Mouse (Mus musculus) forebrain, embryonic 15.5 days (tissue): ENCODE data around the gene Higd1b. TPM values are rescaled to one million over a fixed set of nuclear protein-coding genes. Genes with fewer than 3 reads are reported as not detected.

ENCODE experiments used
- ATAC-seq: fragments of 200-750 bp; cut with Nextera tagmentation; replicated peaks from 2 replicates; pipeline ENCODE4 v1.8.0; 2017; ENCODE audit warnings: mild to moderate bottlenecking, moderate TSS enrichment, moderate library complexity
- H3K27ac ChIP-seq: fragments of 300-500 bp; sonication (generic); replicated peaks from 2 replicates; pipeline ENCODE4 v1.5.1; 2015; ENCODE audit warnings: mild to moderate bottlenecking, inconsistent platforms
- H3K27me3 ChIP-seq: fragments of 300-500 bp; sonication (generic); 2 replicates; pipeline ENCODE4 v1.6.1; 2015; ENCODE audit warnings: inconsistent platforms
- H3K36me3 ChIP-seq: fragments of 300-500 bp; sonication (generic); 2 replicates; pipeline ENCODE4 v1.6.1; 2015; ENCODE audit warnings: mild to moderate bottlenecking, inconsistent platforms
- H3K4me1 ChIP-seq: fragments of 300-500 bp; sonication (generic); 2 replicates; pipeline ENCODE4 v1.6.1; 2015; ENCODE audit warnings: inconsistent platforms
- H3K4me2 ChIP-seq: fragments of 300-500 bp; sonication (generic); replicated peaks from 2 replicates; pipeline ENCODE4 v1.6.1; 2015; ENCODE audit warnings: mild to moderate bottlenecking, inconsistent platforms
- H3K4me3 ChIP-seq: fragments of 300-500 bp; sonication (generic); 2 replicates; pipeline ENCODE4 v1.5.1; 2015; ENCODE audit warnings: mild to moderate bottlenecking, inconsistent platforms
- H3K9ac ChIP-seq: fragments of 300-500 bp; sonication (generic); replicated peaks from 2 replicates; pipeline ENCODE4 v1.6.1; 2015; ENCODE audit warnings: mild to moderate bottlenecking, inconsistent platforms
- H3K9me3 ChIP-seq: fragments of 300-500 bp; sonication (generic); 2 replicates; pipeline ENCODE4 v1.6.1; 2016; ENCODE audit warnings: inconsistent platforms
- WGBS: fragments of 180-500 bp; shearing (Covaris S2); methylation state at CpG from one replicate; pipeline ENCODE4 v1.1.7; 2015; ENCODE audit warnings: mixed read lengths; 5-methylcytosine and 5-hydroxymethylcytosine counted together
- polyA plus RNA-seq: library from polyadenylated mRNA; unstranded; fragments of >200 nt; fragmentation: Nextera tagmentation; extraction: Ambion mirVana; gene quantifications from 2 replicates; pipeline ENCODE4 v1.2.1, GENCODE M21; 2015

Higd1b gene
- polyA plus RNA-seq, 1 experiment from 2014 or later, result 13.0 TPM

- H3K9ac ChIP-seq, result no peak overlapping the region
- H3K36me3 ChIP-seq, result peaks cover 98% of the 10 kb centered on the region
- no peak overlapping the region for H3K4me3 ChIP-seq
- no peaks in the 10 kb centered on the region for H3K9me3 ChIP-seq
- H3K27ac ChIP-seq, result no peak overlapping the region
- no peak overlapping the region for H3K4me2 ChIP-seq
- no peaks in the 10 kb centered on the region for H3K4me1 ChIP-seq
- H3K27me3 ChIP-seq, result no peaks in the 10 kb centered on the region
- 94% methylated on average over 10 of the region's 10 CpGs for WGBS
- no peak for ATAC-seq
Observed at GRCm38 (mm10) chr11:102845926-102846325, 10.3 kb downstream of the Higd1b start.

- WGBS, result 76% methylated on average over 5 of the region's 5 CpGs
Observed at GRCm38 (mm10) chr11:102851883-102852282, 16.2 kb downstream of the Higd1b start.

GRCm38 (mm10) chr11:102853760-102854159 lies 18.1 kb downstream of the Higd1b start:
- Histone ChIP-seq H3K36me3 (peaks cover 86% of the 10 kb centered on the region), H3K4me1 (no peaks in the 10 kb centered on the region)

More at GRCm38 (mm10) chr11:102851883-102852282, 16.2 kb downstream of the Higd1b start:
- Histone ChIP-seq H3K27ac (no peak overlapping the region), H3K36me3 (peaks cover 87% of the 10 kb centered on the region), H3K4me2 (no peak overlapping the region), H3K4me3 (no peak overlapping the region), H3K9me3 (no peaks in the 10 kb centered on the region), H3K27me3 (no peaks in the 10 kb centered on the region), H3K9ac (no peak overlapping the region), H3K4me1 (no peaks in the 10 kb centered on the region)
- no peak for ATAC-seq

GRCm38 (mm10) chr11:102855941-102856340 lies 20.3 kb downstream of the Higd1b start:
- 88% methylated on average over 6 of the region's 6 CpGs for WGBS
- H3K36me3 ChIP-seq, result peaks cover 79% of the 10 kb centered on the region

More at GRCm38 (mm10) chr11:102853760-102854159, 18.1 kb downstream of the Higd1b start:
- Histone ChIP-seq H3K4me3 (no peak overlapping the region), H3K4me2 (no peak overlapping the region), H3K9ac (no peak overlapping the region), H3K9me3 (no peaks in the 10 kb centered on the region), H3K27ac (no peak overlapping the region), H3K27me3 (no peaks in the 10 kb centered on the region)
- ATAC-seq, result no peak

GRCm38 (mm10) chr11:102858951-102859350 lies 23.3 kb downstream of the Higd1b start:
- H3K27me3 ChIP-seq, result no peaks in the 10 kb centered on the region
- no peak for ATAC-seq
- no peak overlapping the region for H3K4me2 ChIP-seq
- no peaks in the 10 kb centered on the region for H3K4me1 ChIP-seq
- no peak overlapping the region for H3K9ac ChIP-seq
- H3K4me3 ChIP-seq, result no peak overlapping the region
- peaks cover 72% of the 10 kb centered on the region for H3K36me3 ChIP-seq
- H3K9me3 ChIP-seq, result no peaks in the 10 kb centered on the region
- WGBS, result 84% methylated on average over 11 of the region's 11 CpGs
- no peak overlapping the region for H3K27ac ChIP-seq

More at GRCm38 (mm10) chr11:102855941-102856340, 20.3 kb downstream of the Higd1b start:
- Histone ChIP-seq H3K4me2 (no peak overlapping the region), H3K27ac (no peak overlapping the region), H3K4me1 (no peaks in the 10 kb centered on the region), H3K27me3 (no peaks in the 10 kb centered on the region), H3K9me3 (no peaks in the 10 kb centered on the region), H3K4me3 (no peak overlapping the region), H3K9ac (no peak overlapping the region)
- ATAC-seq, result no peak

- Histone ChIP-seq H3K27me3 (no peaks in the 10 kb centered on the region), H3K4me2 (no peak overlapping the region), H3K27ac (no peak overlapping the region), H3K4me1 (no peaks in the 10 kb centered on the region), H3K36me3 (peaks cover 69% of the 10 kb centered on the region), H3K9ac (no peak overlapping the region), H3K4me3 (no peak overlapping the region), H3K9me3 (no peaks in the 10 kb centered on the region)
- ATAC-seq, result no peak
- WGBS, result 68% methylated on average over 8 of the region's 8 CpGs
Observed at GRCm38 (mm10) chr11:102859933-102860332, 24.3 kb downstream of the Higd1b start.

- Histone ChIP-seq H3K27ac (no peak overlapping the region), H3K4me2 (no peak overlapping the region), H3K4me1 (no peaks in the 10 kb centered on the region), H3K36me3 (peaks cover 70% of the 10 kb centered on the region), H3K27me3 (no peaks in the 10 kb centered on the region), H3K9ac (no peak overlapping the region), H3K9me3 (no peaks in the 10 kb centered on the region), H3K4me3 (no peak overlapping the region)
- no peak for ATAC-seq
- WGBS, result 35% methylated on average over 4 of the region's 4 CpGs
Observed at GRCm38 (mm10) chr11:102864272-102864671, 28.6 kb downstream of the Higd1b start.

GRCm38 (mm10) chr11:102874801-102875334 lies 39.2 kb downstream of the Higd1b start:
- Histone ChIP-seq H3K27ac (no peak overlapping the region), H3K36me3 (peaks cover 55% of the 10 kb centered on the region), H3K9ac (no peak overlapping the region), H3K27me3 (no peaks in the 10 kb centered on the region), H3K4me2 (no peak overlapping the region), H3K9me3 (no peaks in the 10 kb centered on the region), H3K4me1 (peaks cover 14% of the 10 kb centered on the region), H3K4me3 (no peak overlapping the region)
- WGBS, result 71% methylated on average over 7 of the region's 7 CpGs
- no peak for ATAC-seq

- Histone ChIP-seq H3K27ac (no peak overlapping the region), H3K4me2 (peak overlapping the region; percentile 66), H3K36me3 (peaks cover 31% of the 10 kb centered on the region), H3K9me3 (no peaks in the 10 kb centered on the region), H3K4me3 (0 out of 2 replicates have a peak overlapping the region, but pooled peaks have one; percentile 60), H3K9ac (no peak overlapping the region), H3K4me1 (peaks cover 24% of the 10 kb centered on the region), H3K27me3 (no peaks in the 10 kb centered on the region)
- WGBS, result 51% methylated on average over 2 of the region's 2 CpGs
- no peak for ATAC-seq
Observed at GRCm38 (mm10) chr11:102879558-102879957, 43.9 kb downstream of the Higd1b start.

- Histone ChIP-seq H3K4me1 (peaks cover 24% of the 10 kb centered on the region), H3K27ac (peak within 1 kb of the TSS; percentile 88), H3K9ac (peak within 1 kb of the TSS; percentile 59), H3K4me2 (peak within 1 kb of the TSS; percentile 66), H3K36me3 (peaks cover 20% of the 10 kb centered on the region), H3K27me3 (no peaks in the 10 kb centered on the region), H3K9me3 (no peaks in the 10 kb centered on the region), H3K4me3 (peak within 1 kb of the TSS; percentile 60)
- under 1% methylated on average over 62 of the region's 62 CpGs for WGBS
- ATAC-seq, result peak; percentile 93
Observed at GRCm38 (mm10) chr11:102880585-102881313, 45.1 kb downstream of the Higd1b start, which contains the start of the genes Eftud2 and Ccdc103. Gene Eftud2 (minus strand): TSS chr11:102880985. Gene Ccdc103 (plus strand): TSS chr11:102881204.

GRCm38 (mm10) chr11:102881314-102882198 lies 45.9 kb downstream of the Higd1b start:
- no peaks in the 10 kb centered on the region for H3K27me3 ChIP-seq
- H3K9ac ChIP-seq, result peak overlapping the region; percentile 59
- peaks cover 24% of the 10 kb centered on the region for H3K4me1 ChIP-seq
- ATAC-seq, result no peak
- WGBS, result 16% methylated on average over 13 of the region's 13 CpGs
- peak overlapping the region; percentile 60 for H3K4me3 ChIP-seq
- no peaks in the 10 kb centered on the region for H3K9me3 ChIP-seq
- H3K36me3 ChIP-seq, result peaks cover 13% of the 10 kb centered on the region
- peak overlapping the region; percentile 66 for H3K4me2 ChIP-seq
- peak overlapping the region; percentile 88; the same call in 1 of the 2 replicates for H3K27ac ChIP-seq
